Mouse (Mus musculus) forebrain, embryonic 11.5 days (tissue): ENCODE measurements at regions not wholly inside any gene's neighbourhood (a gene's known extent, or its start where the extent isn't known, plus 50 kb on each side); places are given as distances from the start of the nearest gene placed in this dataset.

ENCODE experiments used
- ATAC-seq: fragments of 200-750 bp; cut with Nextera tagmentation; replicated peaks from 2 replicates; pipeline ENCODE4 v1.8.0; 2017; ENCODE audit warnings: moderate TSS enrichment; ENCODE audit not compliant: low FRiP score
- DNase-seq: peaks from one replicate; pipeline ENCODE4 v3.0.0-alpha.2; 2017; ENCODE audit warnings: low spot score
- H3K27ac ChIP-seq: fragments of 300-500 bp; sonication (generic); 2 replicates; pipeline ENCODE4 v1.5.1; 2014; ENCODE audit warnings: low read depth, low read length
- H3K27me3 ChIP-seq: fragments of 300-500 bp; sonication (generic); 2 replicates; pipeline ENCODE4 v1.6.1; 2014; ENCODE audit warnings: mild to moderate bottlenecking, low read length, mixed read lengths; ENCODE audit not compliant: control insufficient read depth, insufficient read depth
- H3K36me3 ChIP-seq: fragments of 300-500 bp; sonication (generic); 2 replicates; pipeline ENCODE4 v1.6.1; 2014; ENCODE audit warnings: mild to moderate bottlenecking, low read length, moderate library complexity, mixed read lengths; ENCODE audit not compliant: control insufficient read depth, insufficient read depth
- H3K4me1 ChIP-seq: fragments of 300-500 bp; sonication (generic); replicated peaks from 2 replicates; pipeline ENCODE4 v1.6.1; 2014; ENCODE audit warnings: low read length, mixed read lengths; ENCODE audit not compliant: control insufficient read depth, insufficient read depth
- H3K4me2 ChIP-seq: fragments of 300-500 bp; sonication (generic); 2 replicates; pipeline ENCODE4 v1.6.1; 2014; ENCODE audit warnings: low read depth, mild to moderate bottlenecking, low read length, moderate library complexity, mixed read lengths; ENCODE audit not compliant: severe bottlenecking
- H3K4me3 ChIP-seq: fragments of 300-500 bp; sonication (generic); 2 replicates; pipeline ENCODE4 v1.5.1; 2014; ENCODE audit warnings: low read depth, low read length
- H3K9ac ChIP-seq: fragments of 300-500 bp; sonication (generic); 2 replicates; pipeline ENCODE4 v1.6.1; 2014; ENCODE audit warnings: low read length
- H3K9me3 ChIP-seq: fragments of 300-500 bp; sonication (generic); 2 replicates; pipeline ENCODE4 v1.6.1; 2016; ENCODE audit warnings: low read length, mixed read lengths; ENCODE audit not compliant: control insufficient read depth
- WGBS: fragments of 180-500 bp; shearing (Covaris S2); extraction: QIAGEN DNeasy Blood & Tissue Kit; methylation state at CpG from one replicate; pipeline ENCODE4 v1.1.7; 2014; 5-methylcytosine and 5-hydroxymethylcytosine counted together

GRCm38 (mm10) chr11:90088473-90088872 is 58.3 kb downstream of the Tmem100 start:
- H3K4me2 ChIP-seq, result no peak overlapping the region
- no peak for ATAC-seq
- WGBS, result 88% methylated on average over 4 of the region's 4 CpGs

DNA sequence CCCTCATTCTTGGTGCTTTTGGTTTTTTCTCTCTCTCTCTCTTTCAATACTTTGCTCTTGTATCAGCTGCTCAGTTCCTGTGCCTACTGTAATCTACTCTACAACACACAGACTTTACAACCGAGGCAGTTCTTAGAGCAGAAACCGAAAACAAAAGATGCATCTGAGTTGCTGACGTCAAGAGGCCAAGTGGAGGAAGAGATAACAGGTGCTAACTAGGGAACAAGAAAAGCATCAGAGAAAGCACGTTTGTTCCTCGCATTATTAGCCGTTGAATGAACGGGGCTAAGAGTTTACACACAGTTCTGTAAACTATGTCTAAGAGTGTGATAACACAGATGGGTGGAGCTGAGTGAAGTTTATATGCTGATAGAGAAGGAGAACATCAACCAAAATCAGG is 63.9 kb downstream of the Tmem100 start:
- ATAC-seq (no peak), DNase-seq (no peak)
- H3K27me3 ChIP-seq, result no peaks in the 10 kb centered on the region
- H3K4me1 ChIP-seq, result no peaks in the 10 kb centered on the region
- H3K4me2 ChIP-seq, result no peak overlapping the region
- no peak overlapping the region for H3K9ac ChIP-seq
- no peak overlapping the region for H3K4me3 ChIP-seq
- H3K9me3 ChIP-seq, result no peaks in the 10 kb centered on the region
- no peak overlapping the region for H3K27ac ChIP-seq
- no peaks in the 10 kb centered on the region for H3K36me3 ChIP-seq
- whole genome bisulfite sequencing, result 84% methylated on average over 7 of the region's 7 CpGs

More at GRCm38 (mm10) chr11:90088473-90088872, 58.3 kb downstream of the Tmem100 start:
- Histone ChIP-seq H3K9ac (no peak overlapping the region), H3K27me3 (no peaks in the 10 kb centered on the region), H3K36me3 (no peaks in the 10 kb centered on the region), H3K4me1 (no peaks in the 10 kb centered on the region), H3K4me3 (no peak overlapping the region), H3K9me3 (no peaks in the 10 kb centered on the region), H3K27ac (no peak overlapping the region)
- DNase-seq, result no peak

DNA sequence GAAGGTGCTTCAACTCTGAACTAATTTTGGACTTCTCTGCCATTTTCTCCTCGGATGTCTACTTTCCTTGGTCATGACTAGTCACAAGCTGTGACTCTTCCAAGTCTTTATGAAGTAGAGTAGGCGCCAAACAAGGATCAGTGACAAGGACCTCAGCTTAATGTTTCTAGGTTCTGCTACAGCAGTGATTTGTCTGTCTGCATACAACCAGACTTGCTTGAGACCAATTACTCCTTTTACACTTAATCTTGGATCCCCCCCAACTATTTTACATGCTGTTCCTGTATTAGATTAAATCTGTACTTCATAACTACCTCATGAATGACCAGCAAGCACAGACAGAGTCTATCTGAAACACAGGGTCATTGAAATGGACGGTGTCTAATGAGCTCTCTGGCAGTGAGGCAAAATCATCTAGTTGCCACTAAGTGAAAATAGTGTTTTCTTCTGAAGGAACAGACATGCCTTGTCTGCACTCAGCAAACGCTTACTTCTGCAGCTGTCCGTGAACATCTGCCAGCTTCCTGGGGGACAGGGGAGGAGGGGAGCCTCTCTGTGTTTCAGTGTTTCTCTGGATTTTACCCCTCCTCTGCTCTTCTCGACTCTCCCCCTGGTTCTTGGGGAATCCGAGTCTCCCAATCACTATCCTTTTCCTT is 64.7 kb downstream of the Tmem100 start:
- DNase-seq, result no peak
- 82% methylated on average over 7 of the region's 7 CpGs for WGBS

DNA sequence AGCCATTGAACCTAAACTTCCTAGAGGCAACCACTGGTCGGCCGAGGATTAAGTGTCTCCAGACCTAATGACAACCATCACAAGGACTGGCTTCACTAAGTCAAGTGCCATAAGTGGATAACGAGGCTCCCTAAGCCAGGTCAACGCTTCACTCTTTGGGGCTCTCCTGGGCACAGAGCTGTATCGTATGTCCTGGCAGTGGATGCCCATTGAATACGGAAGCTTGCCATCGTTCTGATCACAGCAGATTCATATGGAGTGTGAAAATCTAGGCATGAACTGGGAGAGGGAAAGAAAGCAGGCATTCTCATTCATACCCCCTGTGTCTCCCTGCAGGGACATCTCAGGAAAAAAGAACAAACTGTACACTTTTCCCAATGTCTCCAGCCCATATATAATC is 68.3 kb downstream of the Tmem100 start:
- Histone ChIP-seq H3K4me1 (no peaks in the 10 kb centered on the region), H3K9me3 (no peaks in the 10 kb centered on the region), H3K27ac (no peak overlapping the region), H3K4me3 (no peak overlapping the region), H3K9ac (no peak overlapping the region), H3K4me2 (no peak overlapping the region), H3K27me3 (no peaks in the 10 kb centered on the region), H3K36me3 (no peaks in the 10 kb centered on the region)
- ATAC-seq (no peak), DNase-seq (no peak)
- 67% methylated on average over 7 of the region's 7 CpGs for WGBS

More for the DNA sequence above, 64.7 kb downstream of the Tmem100 start:
- H3K27me3 ChIP-seq, result no peaks in the 10 kb centered on the region
- H3K9me3 ChIP-seq, result no peaks in the 10 kb centered on the region
- H3K4me2 ChIP-seq, result no peak overlapping the region
- H3K9ac ChIP-seq, result no peak overlapping the region
- no peak overlapping the region for H3K4me3 ChIP-seq
- H3K4me1 ChIP-seq, result no peaks in the 10 kb centered on the region
- H3K36me3 ChIP-seq, result no peaks in the 10 kb centered on the region
- no peak for ATAC-seq
- no peak overlapping the region for H3K27ac ChIP-seq

GRCm38 (mm10) chr11:90099178-90099577 is 69.0 kb downstream of the Tmem100 start:
- Histone ChIP-seq H3K4me3 (no peak overlapping the region), H3K27me3 (no peaks in the 10 kb centered on the region), H3K36me3 (no peaks in the 10 kb centered on the region), H3K27ac (no peak overlapping the region), H3K9me3 (no peaks in the 10 kb centered on the region), H3K9ac (no peak overlapping the region), H3K4me2 (no peak overlapping the region), H3K4me1 (no peaks in the 10 kb centered on the region)
- WGBS, result 56% methylated on average over 1 of the region's 1 CpGs
- no peak for ATAC-seq
- no peak for DNase-seq

- ATAC-seq, result no peak
- WGBS, result 88% methylated on average over 2 of the region's 2 CpGs
- no peak overlapping the region for H3K27ac ChIP-seq
Measured at GRCm38 (mm10) chr11:90100161-90100560, 70.0 kb downstream of the Tmem100 start.

GRCm38 (mm10) chr11:90101284-90101683 is 71.1 kb downstream of the Tmem100 start:
- Histone ChIP-seq H3K27ac (no peak overlapping the region), H3K4me2 (no peak overlapping the region), H3K36me3 (no peaks in the 10 kb centered on the region), H3K4me1 (no peaks in the 10 kb centered on the region), H3K27me3 (no peaks in the 10 kb centered on the region), H3K9ac (no peak overlapping the region), H3K4me3 (no peak overlapping the region), H3K9me3 (no peaks in the 10 kb centered on the region)
- no peak for ATAC-seq
- DNase-seq, result no peak
- WGBS, result 81% methylated on average over 8 of the region's 8 CpGs

More at GRCm38 (mm10) chr11:90100161-90100560, 70.0 kb downstream of the Tmem100 start:
- Histone ChIP-seq H3K4me2 (no peak overlapping the region), H3K9me3 (no peaks in the 10 kb centered on the region), H3K4me3 (no peak overlapping the region), H3K27me3 (no peaks in the 10 kb centered on the region), H3K36me3 (no peaks in the 10 kb centered on the region), H3K4me1 (no peaks in the 10 kb centered on the region), H3K9ac (no peak overlapping the region)
- no peak for DNase-seq

DNA sequence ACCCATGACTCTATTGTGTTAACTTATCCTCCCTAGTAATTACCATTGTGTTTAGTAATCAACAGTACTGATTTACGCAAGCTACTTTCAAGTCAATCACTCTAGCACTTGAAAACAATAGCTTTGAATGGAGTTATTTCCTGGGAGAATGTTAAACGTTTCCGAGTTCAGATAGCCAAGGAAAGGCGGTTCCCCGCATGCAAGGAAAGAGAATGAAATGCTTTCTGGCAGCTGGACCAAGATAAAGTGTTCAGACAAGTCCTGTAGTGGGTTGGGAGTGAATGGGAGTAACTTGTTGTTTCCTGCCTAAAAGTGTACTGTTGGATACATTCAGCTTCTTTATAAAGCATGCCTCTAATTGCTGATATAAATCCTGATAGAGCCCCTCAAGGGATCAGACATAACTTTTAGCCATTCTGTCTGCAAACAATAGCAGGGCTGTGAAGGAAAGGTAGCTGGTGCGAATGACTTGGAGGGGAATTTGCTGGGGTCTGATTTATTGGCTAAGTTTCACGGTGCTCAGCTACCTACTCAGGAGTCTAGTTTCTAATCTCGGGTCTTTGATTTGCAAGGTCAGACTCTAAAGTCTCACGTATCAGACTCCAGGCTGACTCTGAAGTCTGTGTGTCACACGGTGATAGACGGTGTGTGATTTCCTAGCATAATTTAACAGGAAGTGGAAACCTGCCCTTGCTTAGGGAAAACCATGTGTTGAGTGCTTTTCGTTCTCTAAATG is 76.1 kb downstream of the Tmem100 start:
- no peak overlapping the region for H3K27ac ChIP-seq
- 72% methylated on average over 12 of the region's 12 CpGs for WGBS
- H3K27me3 ChIP-seq, result no peaks in the 10 kb centered on the region; the same call in 1 of the 2 replicates
- ATAC-seq (no peak), DNase-seq (no peak)
- no peak overlapping the region for H3K4me2 ChIP-seq
- no peak overlapping the region for H3K9ac ChIP-seq
- H3K36me3 ChIP-seq, result no peaks in the 10 kb centered on the region
- H3K4me1 ChIP-seq, result peaks cover 7% of the 10 kb centered on the region
- no peak overlapping the region for H3K4me3 ChIP-seq
- no peaks in the 10 kb centered on the region for H3K9me3 ChIP-seq
